Mouse (Mus musculus) C2C12 (cell line): Measurements from ENCODE around the gene Kmt5a.

Source experiments
- CTCF ChIP-seq: IDR thresholded peaks from one replicate; pipeline ENCODE4 v1.5.1; 2011; ENCODE audit not compliant: control insufficient read depth, insufficient read depth, insufficient read length
- USF1 ChIP-seq: IDR thresholded peaks from one replicate; pipeline ENCODE4 v1.6.1; 2011; ENCODE audit warnings: low read depth, mild to moderate bottlenecking, control low read depth, moderate library complexity

- TF ChIP-seq CTCF = no peak
- no peak for TF ChIP-seq USF1
Measured at GRCm38 (mm10) chr5:124491732-124492131, 52.0 kb downstream of the Kmt5a start.
